Mouse (Mus musculus) heart, postnatal 0 days (tissue): ENCODE results near the gene Serpina9.

Experiments used
- CTCF ChIP-seq: IDR thresholded peaks from 2 replicates; pipeline ENCODE4 v1.5.1; 2016; ENCODE audit warnings: antibody characterized with exemption, control low read depth, low read depth
- EP300 ChIP-seq: IDR thresholded peaks from 2 replicates; pipeline ENCODE4 v1.6.1; 2016; ENCODE audit warnings: antibody characterized with exemption, low read depth

DNA sequence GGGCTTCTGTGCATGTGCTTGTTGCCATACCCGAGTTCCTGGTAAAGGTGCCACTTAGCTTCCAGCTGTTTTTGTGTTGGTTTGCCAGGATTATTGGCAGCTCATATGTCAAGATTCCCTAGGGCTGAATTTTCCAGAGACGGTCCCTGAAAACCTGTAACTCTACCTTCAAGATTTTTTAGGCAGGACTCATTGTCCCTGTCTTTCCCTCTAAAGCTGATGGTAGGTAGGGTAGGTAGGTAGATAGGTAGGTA, 24.1 kb downstream of the Serpina9 start:
- no peak for TF ChIP-seq EP300
- no peak for TF ChIP-seq CTCF
